Mouse (Mus musculus) E14TG2a.4 (cell line): ENCODE measurements around the gene Phf8.

Source experiments
- CTCF ChIP-seq: conservative IDR thresholded peaks from 2 replicates; pipeline ENCODE4 v1.5.1; 2014; ENCODE audit warnings: low read length
- POU5F1 ChIP-seq: IDR thresholded peaks from 2 replicates; pipeline ENCODE4 v1.6.1; 2014; ENCODE audit warnings: low read length, borderline replicate concordance

DNA sequence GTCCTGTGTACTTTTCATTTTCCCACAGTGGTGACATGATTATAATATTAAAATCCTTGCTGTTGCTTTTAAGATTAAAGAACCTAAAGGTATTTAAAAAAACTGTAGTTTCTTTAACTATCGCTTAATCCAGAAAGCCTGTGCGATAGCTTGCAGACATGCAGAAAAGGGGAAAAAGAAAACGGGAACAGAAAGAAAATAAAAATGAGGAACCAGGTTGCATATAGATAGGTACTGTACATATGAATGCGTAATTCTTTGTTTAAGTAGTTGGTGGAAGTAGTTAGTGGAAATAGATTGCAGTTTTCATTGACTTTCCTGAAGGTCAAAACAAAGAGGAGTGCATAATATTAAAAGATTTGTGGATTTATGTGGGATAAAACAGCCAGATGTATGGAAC is 32.9 kb downstream of the Phf8 start:
- no peak for TF ChIP-seq CTCF
- TF ChIP-seq POU5F1: no peak
